Mouse (Mus musculus): Measurements from ENCODE around the gene Tnpo1. TPM values are rescaled to one million over a fixed set of nuclear protein-coding genes. Genes with fewer than 3 reads are reported as not detected.
"Not testable (repeated sequence)": the region's sequence is repeated elsewhere in the genome, so short reads cannot be mapped to it uniquely, and the experiment has no call there.

Gene Tnpo1
- polyA plus RNA-seq, 1 experiment from 2014 or later = 46.5 TPM

- H3K27me3 ChIP-seq (ENCODE audit: insufficient read depth, low read length) = no peaks in the 10 kb centered on the region
- no peaks in the 10 kb centered on the region for H3K4me1 ChIP-seq (ENCODE audit: insufficient read depth)
- DNase-seq (no peak), ATAC-seq (ENCODE audit: insufficient read depth) (no peak)
- 69% methylated on average over 4 of the region's 4 CpGs for WGBS
- H3K4me3 ChIP-seq (ENCODE audit: low read depth, low read length) = no peak overlapping the region
- H3K9me3 ChIP-seq (ENCODE audit: low read depth, low read length) = no peaks in the 10 kb centered on the region
- H3K36me3 ChIP-seq (ENCODE audit: insufficient read depth) = no peaks in the 10 kb centered on the region
- TF ChIP-seq CTCF (IDR thresholded peaks at IDR 0.05; ENCODE audit: low read depth) = no peak
- no peak overlapping the region for H3K27ac ChIP-seq (ENCODE audit: low read depth)
- no peak overlapping the region for H3K4me2 ChIP-seq
- no peak overlapping the region for H3K9ac ChIP-seq
Measured at GRCm38 (mm10) chr13:98825574-98825973, 100.6 kb downstream of the Tnpo1 start.

DNA sequence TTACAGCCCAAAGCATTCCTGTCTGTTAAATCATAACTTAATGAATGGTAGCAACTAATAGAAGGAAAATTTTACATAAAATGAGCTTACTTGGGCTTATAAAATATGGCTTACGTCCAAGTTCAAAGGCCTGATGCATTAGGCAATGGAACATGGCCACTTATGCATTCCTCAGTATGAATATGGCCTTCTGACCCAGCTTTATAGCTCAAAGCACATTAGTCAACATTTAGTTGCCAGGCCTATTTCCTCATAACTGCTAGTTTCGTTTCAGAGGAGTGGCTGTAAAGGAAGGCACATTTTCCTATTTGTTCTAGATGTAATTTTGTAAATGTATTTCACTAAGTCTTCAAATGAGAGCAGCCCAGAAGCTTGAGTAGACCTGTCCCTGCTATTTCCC, 107.1 kb downstream of the Tnpo1 start:
- WGBS = 48% methylated on average over 2 of the region's 2 CpGs
- no peaks in the 10 kb centered on the region for H3K36me3 ChIP-seq (ENCODE audit: insufficient read depth)

DNA sequence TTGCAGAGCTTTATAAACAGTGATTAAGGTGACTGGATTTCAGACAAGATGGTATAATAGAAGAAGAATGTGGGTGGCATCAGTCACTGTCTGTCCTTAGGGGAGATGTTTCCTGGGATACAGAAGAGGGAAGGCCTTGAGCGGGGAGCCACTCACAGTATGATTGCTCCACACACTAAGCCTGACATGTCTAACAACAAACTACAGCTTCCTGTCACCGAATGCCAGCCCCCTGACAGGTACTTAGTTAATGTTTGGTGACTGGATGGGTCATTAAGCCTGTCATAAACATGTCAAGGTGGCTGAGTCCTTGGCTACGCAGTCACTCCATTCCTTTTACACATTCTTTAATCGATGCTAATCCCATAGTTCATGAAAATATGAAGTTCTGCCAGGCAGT, 108.0 kb downstream of the Tnpo1 start:
- Histone ChIP-seq H3K36me3 (ENCODE audit: insufficient read depth) (no peaks in the 10 kb centered on the region), H3K4me2 (no peak overlapping the region), H3K4me3 (ENCODE audit: low read depth, low read length) (no peak overlapping the region), H3K4me1 (ENCODE audit: insufficient read depth) (peaks cover 7% of the 10 kb centered on the region; the same call in 1 of the 2 replicates), H3K27ac (ENCODE audit: low read depth) (no peak overlapping the region), H3K27me3 (ENCODE audit: insufficient read depth, low read length) (no peaks in the 10 kb centered on the region), H3K9me3 (ENCODE audit: low read depth, low read length) (no peaks in the 10 kb centered on the region), H3K9ac (no peak overlapping the region)
- 65% methylated on average over 4 of the region's 4 CpGs for WGBS
- ATAC-seq (ENCODE audit: insufficient read depth) (no peak), DNase-seq (no peak)
- no peak for TF ChIP-seq CTCF (IDR thresholded peaks at IDR 0.05; ENCODE audit: low read depth)

More for the DNA sequence above, 107.1 kb downstream of the Tnpo1 start:
- H3K9ac ChIP-seq = no peak overlapping the region
- H3K4me1 ChIP-seq (ENCODE audit: insufficient read depth) = 0 out of 2 replicates have a peak, but pooled peaks cover 6% of the 10 kb centered on the region
- H3K9me3 ChIP-seq (ENCODE audit: low read depth, low read length) = no peaks in the 10 kb centered on the region
- no peak overlapping the region for H3K4me2 ChIP-seq
- DNase-seq (peak; percentile 54), ATAC-seq (ENCODE audit: insufficient read depth) (no peak)
- no peak for TF ChIP-seq CTCF (IDR thresholded peaks at IDR 0.05; ENCODE audit: low read depth)
- H3K4me3 ChIP-seq (ENCODE audit: low read depth, low read length) = no peak overlapping the region
- peak overlapping the region; percentile 51; the same call in 1 of the 2 replicates for H3K27ac ChIP-seq (ENCODE audit: low read depth)
- H3K27me3 ChIP-seq (ENCODE audit: insufficient read depth, low read length) = no peaks in the 10 kb centered on the region

- DNase-seq = no peak
- Histone ChIP-seq H3K36me3 (ENCODE audit: insufficient read depth) (no peaks in the 10 kb centered on the region), H3K9ac (no peak overlapping the region), H3K4me1 (ENCODE audit: insufficient read depth) (peaks cover 9% of the 10 kb centered on the region; the same call in 1 of the 2 replicates), H3K27ac (ENCODE audit: low read depth) (no peak overlapping the region), H3K27me3 (ENCODE audit: insufficient read depth, low read length) (no peaks in the 10 kb centered on the region), H3K4me3 (ENCODE audit: low read depth, low read length) (no peak overlapping the region), H3K9me3 (ENCODE audit: low read depth, low read length) (no peaks in the 10 kb centered on the region), H3K4me2 (no peak overlapping the region)
- ATAC-seq (ENCODE audit: insufficient read depth) = no peak
- TF ChIP-seq CTCF (IDR thresholded peaks at IDR 0.05; ENCODE audit: low read depth) = no peak
- WGBS = 45% methylated on average over 4 of the region's 4 CpGs
Measured at GRCm38 (mm10) chr13:98817766-98818165, 108.4 kb downstream of the Tnpo1 start.

GRCm38 (mm10) chr13:98816981-98817660, 109.1 kb downstream of the Tnpo1 start:
- H3K36me3 ChIP-seq (ENCODE audit: insufficient read depth) = not testable (repeated sequence)

GRCm38 (mm10) chr13:98816571-98816970, 109.6 kb downstream of the Tnpo1 start:
- DNase-seq (no peak), ATAC-seq (ENCODE audit: insufficient read depth) (no peak)
- Histone ChIP-seq H3K4me2 (no peak overlapping the region), H3K36me3 (ENCODE audit: insufficient read depth) (no peaks in the 10 kb centered on the region), H3K9ac (no peak overlapping the region), H3K27ac (ENCODE audit: low read depth) (no peak overlapping the region), H3K4me1 (ENCODE audit: insufficient read depth) (peaks cover 9% of the 10 kb centered on the region; the same call in 1 of the 2 replicates), H3K27me3 (ENCODE audit: insufficient read depth, low read length) (no peaks in the 10 kb centered on the region), H3K9me3 (ENCODE audit: low read depth, low read length) (no peaks in the 10 kb centered on the region), H3K4me3 (ENCODE audit: low read depth, low read length) (no peak overlapping the region)
- TF ChIP-seq CTCF (IDR thresholded peaks at IDR 0.05; ENCODE audit: low read depth) = no peak
- WGBS = 82% methylated on average over 9 of the region's 9 CpGs

More at GRCm38 (mm10) chr13:98816981-98817660, 109.1 kb downstream of the Tnpo1 start:
- not testable (repeated sequence) for H3K4me3 ChIP-seq (ENCODE audit: low read depth, low read length); H3K9me3 ChIP-seq (ENCODE audit: low read depth, low read length); DNase-seq; H3K9ac ChIP-seq; H3K4me2 ChIP-seq; ATAC-seq (ENCODE audit: insufficient read depth); H3K27ac ChIP-seq (ENCODE audit: low read depth); H3K4me1 ChIP-seq (ENCODE audit: insufficient read depth); H3K27me3 ChIP-seq (ENCODE audit: insufficient read depth, low read length)
- 73% methylated on average over 4 of the region's 4 CpGs for WGBS

DNA sequence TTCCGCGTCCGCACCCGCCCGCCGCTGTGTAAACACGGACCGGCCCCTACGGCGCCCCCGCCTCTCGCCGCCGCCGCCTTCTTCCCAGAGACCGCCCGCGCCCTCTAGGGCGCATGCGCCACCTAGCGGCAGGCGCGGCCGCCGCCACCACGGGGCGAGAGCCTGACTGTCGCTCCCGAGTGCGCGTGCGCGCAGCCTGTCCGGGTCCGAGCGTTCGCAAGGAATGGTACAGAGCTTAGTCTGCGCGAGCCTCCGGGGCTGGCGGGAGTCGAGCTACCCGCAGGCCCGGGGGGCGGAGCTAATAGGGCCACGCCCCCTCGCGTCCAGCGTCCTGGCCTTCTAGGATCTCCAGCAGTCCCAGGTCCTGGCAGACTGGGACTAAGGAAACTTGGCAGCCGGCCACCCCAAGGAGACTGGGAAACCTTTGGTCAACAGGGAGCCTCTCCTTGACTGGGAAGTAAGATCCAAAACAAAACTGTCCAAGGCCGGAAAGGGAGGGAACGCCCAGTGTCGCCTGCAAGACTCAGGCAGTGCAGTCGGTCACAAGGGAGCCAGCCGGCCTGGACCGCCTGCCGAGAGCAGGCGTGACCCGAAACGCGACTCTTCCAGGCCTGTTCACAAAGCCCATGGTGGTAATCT, 110.9 kb downstream of the Tnpo1 start, which contains the start of gene Fcho2:
Gene Fcho2, minus strand, starts transcription at position 303 of the 639 bp plus-strand sequence.
- H3K36me3 ChIP-seq (ENCODE audit: insufficient read depth) = no peaks in the 10 kb centered on the region
- peak within 1 kb of the TSS; percentile 61 for H3K4me2 ChIP-seq
- H3K27ac ChIP-seq (ENCODE audit: low read depth) = peak within 1 kb of the TSS; percentile 98
- H3K27me3 ChIP-seq (ENCODE audit: insufficient read depth, low read length) = no peaks in the 10 kb centered on the region
- H3K4me1 ChIP-seq (ENCODE audit: insufficient read depth) = peaks cover 9% of the 10 kb centered on the region; the same call in 1 of the 2 replicates
- DNase-seq = peak; percentile 100
- peak; percentile 96 for ATAC-seq (ENCODE audit: insufficient read depth)
- TF ChIP-seq CTCF (IDR thresholded peaks at IDR 0.05; ENCODE audit: low read depth) = peak; percentile 60
- peak within 1 kb of the TSS; percentile 88 for H3K4me3 ChIP-seq (ENCODE audit: low read depth, low read length)
- 0% methylated on average over 50 of the region's 61 CpGs for WGBS
- no peaks in the 10 kb centered on the region for H3K9me3 ChIP-seq (ENCODE audit: low read depth, low read length)
- peak within 1 kb of the TSS; percentile 97 for H3K9ac ChIP-seq
